Mouse (Mus musculus) hindbrain, embryonic 12.5 days (tissue): ENCODE measurements around the gene Bmp10. TPM values are rescaled to one million over a fixed set of nuclear protein-coding genes. Genes with fewer than 3 reads are reported as not detected.

Experiments
- ATAC-seq: fragments of 200-750 bp; cut with Nextera tagmentation; 2 replicates; pipeline ENCODE4 v1.8.0; 2017; ENCODE audit warnings: moderate TSS enrichment; ENCODE audit not compliant: low FRiP score
- H3K27ac ChIP-seq: fragments of 300-500 bp; sonication (generic); 2 replicates; pipeline ENCODE4 v1.5.1; 2016; ENCODE audit warnings: mild to moderate bottlenecking
- H3K27me3 ChIP-seq: fragments of 300-500 bp; sonication (generic); 2 replicates; pipeline ENCODE4 v1.6.1; 2016; ENCODE audit warnings: mild to moderate bottlenecking
- H3K36me3 ChIP-seq: fragments of 300-500 bp; sonication (generic); 2 replicates; pipeline ENCODE4 v1.6.1; 2016; ENCODE audit warnings: mild to moderate bottlenecking
- H3K4me1 ChIP-seq: fragments of 300-500 bp; sonication (generic); 2 replicates; pipeline ENCODE4 v1.6.1; 2016
- H3K4me2 ChIP-seq: fragments of 300-500 bp; sonication (generic); replicated peaks from 2 replicates; pipeline ENCODE4 v1.6.1; 2016; ENCODE audit warnings: mild to moderate bottlenecking
- H3K4me3 ChIP-seq: fragments of 300-500 bp; sonication (generic); 2 replicates; pipeline ENCODE4 v1.5.1; 2016; ENCODE audit warnings: mild to moderate bottlenecking
- H3K9ac ChIP-seq: fragments of 300-500 bp; sonication (generic); 2 replicates; pipeline ENCODE4 v1.6.1; 2016; ENCODE audit warnings: mild to moderate bottlenecking, moderate library complexity
- H3K9me3 ChIP-seq: fragments of 300-500 bp; sonication (generic); replicated peaks from 2 replicates; pipeline ENCODE4 v1.6.1; 2016; ENCODE audit warnings: mild to moderate bottlenecking
- WGBS: fragments of 180-500 bp; shearing (Covaris S2); methylation state at CpG from one replicate; pipeline ENCODE4 v1.1.7; 2016; 5-methylcytosine and 5-hydroxymethylcytosine counted together
- polyA plus RNA-seq: library from polyadenylated mRNA; unstranded; fragments of >200 nt; fragmentation: Nextera tagmentation; extraction: Ambion mirVana; gene quantifications from 2 replicates; pipeline ENCODE4 v1.2.1, GENCODE M21; 2016

The Bmp10 gene
- polyA plus RNA-seq, result not detected in 2 replicates

DNA sequence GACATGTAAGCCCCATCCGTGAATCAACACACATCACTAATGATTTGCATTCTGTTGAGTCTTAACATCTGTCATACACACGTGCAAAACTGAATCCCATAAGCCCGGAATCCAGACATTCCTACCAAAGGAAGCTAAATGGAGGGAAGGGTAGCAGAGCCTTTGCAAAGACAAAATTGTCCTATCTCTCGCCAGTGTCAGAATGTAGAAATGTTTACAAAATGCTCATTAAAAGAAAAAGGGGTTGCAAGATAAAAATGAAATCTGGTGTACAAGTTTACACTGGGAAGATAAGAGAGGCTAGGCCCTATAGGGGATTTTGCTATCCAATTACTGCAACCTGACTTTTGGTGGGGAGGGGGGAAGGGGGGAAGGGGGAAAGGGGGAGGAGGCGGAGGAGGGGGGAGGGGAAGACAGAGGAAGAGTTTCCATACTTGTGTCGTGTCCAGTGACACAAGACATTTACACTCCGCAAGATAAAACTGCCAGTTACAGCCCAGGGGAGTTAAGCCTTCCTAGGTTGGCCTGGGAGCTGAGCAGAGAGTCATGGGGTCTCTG, at the start of gene Bmp10:
Bmp10 (plus strand) TSS at position 508 of the 558 bp plus-strand sequence.
- no peak for ATAC-seq
- 82% methylated on average over 7 of the region's 7 CpGs for WGBS
- H3K4me2 ChIP-seq, result no peak within 1 kb of the TSS
- H3K4me3 ChIP-seq, result no peak within 1 kb of the TSS
- H3K9ac ChIP-seq, result no peak within 1 kb of the TSS
- H3K9me3 ChIP-seq, result no peaks in the 10 kb centered on the region
- no peaks in the 10 kb centered on the region for H3K36me3 ChIP-seq
- H3K27ac ChIP-seq, result no peak within 1 kb of the TSS
- H3K4me1 ChIP-seq, result no peaks in the 10 kb centered on the region
- no peaks in the 10 kb centered on the region for H3K27me3 ChIP-seq

GRCm38 (mm10) chr6:87383926-87384691, 44.7 kb upstream of the Bmp10 start:
- no peaks in the 10 kb centered on the region for H3K9me3 ChIP-seq
- H3K36me3 ChIP-seq, result no peaks in the 10 kb centered on the region
- no peak overlapping the region for H3K27ac ChIP-seq
- WGBS, result 9% methylated on average over 24 of the region's 24 CpGs
- ATAC-seq, result 0 out of 2 replicates have a peak, but pooled peaks have one; percentile 32
- no peak overlapping the region for H3K9ac ChIP-seq
- H3K27me3 ChIP-seq, result 0 out of 2 replicates have a peak, but pooled peaks cover 5% of the 10 kb centered on the region
- peak overlapping the region; percentile 54 for H3K4me2 ChIP-seq
- peaks cover 4% of the 10 kb centered on the region; the same call in 1 of the 2 replicates for H3K4me1 ChIP-seq
- H3K4me3 ChIP-seq, result peak overlapping the region; percentile 25

GRCm38 (mm10) chr6:87384761-87385160, 44.0 kb upstream of the Bmp10 start:
- no peaks in the 10 kb centered on the region for H3K36me3 ChIP-seq
- 63% methylated on average over 5 of the region's 6 CpGs for WGBS
- H3K4me1 ChIP-seq, result peaks cover 9% of the 10 kb centered on the region
- H3K4me3 ChIP-seq, result no peak overlapping the region
- H3K9ac ChIP-seq, result no peak overlapping the region
- no peak overlapping the region for H3K4me2 ChIP-seq
- H3K9me3 ChIP-seq, result no peaks in the 10 kb centered on the region
- 0 out of 2 replicates have a peak, but pooled peaks cover 5% of the 10 kb centered on the region for H3K27me3 ChIP-seq
- no peak for ATAC-seq
- no peak overlapping the region for H3K27ac ChIP-seq

DNA sequence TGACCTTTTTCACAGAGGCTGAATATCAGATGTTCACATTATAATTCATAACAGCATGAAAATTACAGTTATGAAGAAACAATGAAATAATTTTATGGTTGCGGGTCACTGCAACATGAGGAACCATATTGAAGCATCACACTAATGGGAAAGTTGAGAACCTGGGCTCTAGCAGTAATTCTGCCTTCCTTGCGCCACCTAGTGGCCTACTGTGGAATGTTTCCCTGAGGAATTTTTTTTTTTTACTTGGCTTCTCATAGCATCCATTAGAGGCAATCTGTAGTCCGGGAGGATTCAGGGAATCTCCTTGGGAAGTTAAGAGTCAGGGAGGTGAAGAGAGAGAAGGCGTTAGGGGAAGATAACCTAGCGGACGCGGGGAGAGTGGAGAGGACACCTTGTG, 42.6 kb upstream of the Bmp10 start:
- H3K9me3 ChIP-seq, result no peaks in the 10 kb centered on the region
- ATAC-seq, result no peak
- no peak overlapping the region for H3K4me2 ChIP-seq
- H3K4me3 ChIP-seq, result no peak overlapping the region
- no peak overlapping the region for H3K27ac ChIP-seq
- no peaks in the 10 kb centered on the region for H3K36me3 ChIP-seq
- 0 out of 2 replicates have a peak, but pooled peaks cover 5% of the 10 kb centered on the region for H3K27me3 ChIP-seq
- H3K4me1 ChIP-seq, result peaks cover 9% of the 10 kb centered on the region
- H3K9ac ChIP-seq, result no peak overlapping the region
- WGBS, result 15% methylated on average over 7 of the region's 7 CpGs

DNA sequence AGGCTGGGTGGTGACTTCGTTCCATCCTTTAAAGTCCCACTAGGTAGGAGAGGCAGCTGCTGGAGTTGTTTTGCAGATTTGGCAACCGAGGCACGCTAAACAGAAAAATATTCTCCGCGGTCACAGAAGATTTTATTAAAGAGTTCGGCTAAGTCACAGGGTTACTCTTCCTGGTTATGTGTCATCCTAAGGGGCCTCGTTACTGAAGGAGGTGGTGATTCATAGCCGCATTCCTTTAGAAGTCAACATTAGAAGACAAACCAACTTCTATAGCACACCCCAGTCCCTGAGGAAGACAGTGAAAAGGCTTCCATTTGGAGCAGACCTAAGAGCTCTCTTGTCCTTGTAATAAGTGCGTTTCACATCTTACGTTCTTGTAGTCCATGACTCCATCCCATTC, 42.1 kb upstream of the Bmp10 start:
- Histone ChIP-seq H3K4me3 (no peak overlapping the region), H3K4me2 (no peak overlapping the region), H3K27ac (no peak overlapping the region), H3K9ac (no peak overlapping the region), H3K9me3 (no peaks in the 10 kb centered on the region), H3K27me3 (0 out of 2 replicates have a peak, but pooled peaks cover 5% of the 10 kb centered on the region), H3K36me3 (no peaks in the 10 kb centered on the region), H3K4me1 (peaks cover 9% of the 10 kb centered on the region)
- ATAC-seq, result no peak
- 88% methylated on average over 10 of the region's 10 CpGs for WGBS

DNA sequence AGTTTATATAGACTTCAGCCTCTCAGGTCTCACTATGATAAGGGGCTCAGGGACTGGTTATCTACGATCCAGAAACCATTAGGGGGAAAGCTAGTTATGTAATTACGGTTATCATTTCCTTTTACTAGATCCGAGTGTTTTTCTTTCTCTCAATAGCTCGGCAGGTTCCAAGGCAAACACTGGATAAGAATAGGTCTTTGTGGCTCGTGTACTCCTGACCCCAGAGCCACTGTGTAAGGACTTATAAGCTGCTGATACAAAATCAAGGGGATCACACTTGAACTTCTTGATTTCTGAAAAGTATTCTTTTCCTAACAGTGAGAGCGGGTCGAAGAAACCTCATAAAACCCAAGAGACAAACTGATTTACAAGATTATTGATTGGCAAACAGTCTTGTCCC, 39.9 kb upstream of the Bmp10 start, which contains the start of gene Gkn3:
Gkn3 (minus strand) TSS at position 59 of the 400 bp plus-strand sequence.
- H3K4me2 ChIP-seq, result no peak within 1 kb of the TSS
- 64% methylated on average over 7 of the region's 7 CpGs for WGBS
- no peaks in the 10 kb centered on the region for H3K36me3 ChIP-seq
- no peak within 1 kb of the TSS for H3K27ac ChIP-seq
- H3K9me3 ChIP-seq, result no peaks in the 10 kb centered on the region
- H3K4me1 ChIP-seq, result peaks cover 9% of the 10 kb centered on the region
- no peaks in the 10 kb centered on the region for H3K27me3 ChIP-seq
- ATAC-seq, result no peak
- no peak within 1 kb of the TSS for H3K4me3 ChIP-seq
- H3K9ac ChIP-seq, result no peak within 1 kb of the TSS

- no peak overlapping the region for H3K27ac ChIP-seq
- H3K27me3 ChIP-seq, result no peaks in the 10 kb centered on the region
- H3K4me2 ChIP-seq, result no peak overlapping the region
- H3K9ac ChIP-seq, result no peak overlapping the region
- no peak overlapping the region for H3K4me3 ChIP-seq
- WGBS, result 39% methylated on average over 5 of the region's 5 CpGs
- no peak for ATAC-seq
- no peaks in the 10 kb centered on the region for H3K9me3 ChIP-seq
- no peaks in the 10 kb centered on the region for H3K36me3 ChIP-seq
- peaks cover 9% of the 10 kb centered on the region for H3K4me1 ChIP-seq
Observed at GRCm38 (mm10) chr6:87389455-87389989, 39.3 kb upstream of the Bmp10 start.

GRCm38 (mm10) chr6:87393466-87394205, 35.2 kb upstream of the Bmp10 start:
- no peak overlapping the region for H3K27ac ChIP-seq
- no peaks in the 10 kb centered on the region for H3K9me3 ChIP-seq
- 68% methylated on average over 8 of the region's 8 CpGs for WGBS
- no peak overlapping the region for H3K4me3 ChIP-seq
- no peaks in the 10 kb centered on the region for H3K36me3 ChIP-seq
- H3K27me3 ChIP-seq, result no peaks in the 10 kb centered on the region
- ATAC-seq, result no peak
- H3K4me1 ChIP-seq, result peaks cover 6% of the 10 kb centered on the region
- H3K4me2 ChIP-seq, result no peak overlapping the region
- H3K9ac ChIP-seq, result no peak overlapping the region

GRCm38 (mm10) chr6:87394783-87395182, 34.0 kb upstream of the Bmp10 start:
- no peak overlapping the region for H3K27ac ChIP-seq
- H3K4me3 ChIP-seq, result no peak overlapping the region
- no peaks in the 10 kb centered on the region for H3K36me3 ChIP-seq
- no peaks in the 10 kb centered on the region for H3K9me3 ChIP-seq
- no peaks in the 10 kb centered on the region for H3K27me3 ChIP-seq
- 0 out of 2 replicates have a peak, but pooled peaks cover 4% of the 10 kb centered on the region for H3K4me1 ChIP-seq
- 91% methylated on average over 9 of the region's 9 CpGs for WGBS
- H3K4me2 ChIP-seq, result no peak overlapping the region
- H3K9ac ChIP-seq, result no peak overlapping the region
- ATAC-seq, result no peak

DNA sequence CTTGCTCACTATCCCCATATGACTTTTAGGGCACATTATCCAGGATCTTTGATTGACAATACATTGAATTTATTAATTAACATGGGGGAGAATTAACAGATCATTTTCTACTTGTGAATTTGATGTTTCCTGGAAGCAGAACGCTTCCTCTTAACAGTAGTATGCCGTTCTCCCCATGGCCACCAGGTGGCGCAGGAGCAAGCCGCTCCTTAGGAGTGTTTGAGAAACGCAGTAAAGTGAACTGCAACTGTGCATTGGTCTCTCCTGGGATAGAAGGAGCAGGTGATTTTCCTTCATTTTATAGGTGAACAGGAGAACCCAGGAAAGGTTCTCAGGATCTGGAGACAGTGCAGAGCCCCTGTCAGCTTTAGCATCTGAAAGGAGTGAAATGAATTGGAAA, 29.7 kb upstream of the Bmp10 start:
- Histone ChIP-seq H3K4me2 (no peak overlapping the region), H3K4me3 (no peak overlapping the region), H3K36me3 (no peaks in the 10 kb centered on the region), H3K9me3 (no peaks in the 10 kb centered on the region), H3K9ac (no peak overlapping the region), H3K4me1 (0 out of 2 replicates have a peak, but pooled peaks cover 4% of the 10 kb centered on the region), H3K27me3 (no peaks in the 10 kb centered on the region), H3K27ac (no peak overlapping the region)
- 3% methylated on average over 5 of the region's 5 CpGs for WGBS
- no peak for ATAC-seq

GRCm38 (mm10) chr6:87399886-87400566, 28.8 kb upstream of the Bmp10 start:
- H3K4me1 ChIP-seq, result 0 out of 2 replicates have a peak, but pooled peaks cover 4% of the 10 kb centered on the region
- H3K4me2 ChIP-seq, result no peak overlapping the region
- H3K27me3 ChIP-seq, result no peaks in the 10 kb centered on the region
- H3K36me3 ChIP-seq, result no peaks in the 10 kb centered on the region
- no peaks in the 10 kb centered on the region for H3K9me3 ChIP-seq
- H3K4me3 ChIP-seq, result no peak overlapping the region
- no peak overlapping the region for H3K27ac ChIP-seq
- 64% methylated on average over 4 of the region's 4 CpGs for WGBS
- no peak overlapping the region for H3K9ac ChIP-seq
- no peak for ATAC-seq
